Mouse (Mus musculus) CD4-positive naive resting alpha-beta T cell, adult 57 days (primary cell): Measurements from ENCODE around the gene Rab3gap1. TPM values are rescaled to one million over a fixed set of nuclear protein-coding genes. Genes with fewer than 3 reads are reported as not detected.

Experiments used
- total RNA-seq: library from RNA; stranded (reverse); gene quantifications from one replicate; pipeline ENCODE4 v1.2.4, GENCODE M21; 2023

Gene Rab3gap1
- total RNA-seq, result 66.3 TPM

DNA sequence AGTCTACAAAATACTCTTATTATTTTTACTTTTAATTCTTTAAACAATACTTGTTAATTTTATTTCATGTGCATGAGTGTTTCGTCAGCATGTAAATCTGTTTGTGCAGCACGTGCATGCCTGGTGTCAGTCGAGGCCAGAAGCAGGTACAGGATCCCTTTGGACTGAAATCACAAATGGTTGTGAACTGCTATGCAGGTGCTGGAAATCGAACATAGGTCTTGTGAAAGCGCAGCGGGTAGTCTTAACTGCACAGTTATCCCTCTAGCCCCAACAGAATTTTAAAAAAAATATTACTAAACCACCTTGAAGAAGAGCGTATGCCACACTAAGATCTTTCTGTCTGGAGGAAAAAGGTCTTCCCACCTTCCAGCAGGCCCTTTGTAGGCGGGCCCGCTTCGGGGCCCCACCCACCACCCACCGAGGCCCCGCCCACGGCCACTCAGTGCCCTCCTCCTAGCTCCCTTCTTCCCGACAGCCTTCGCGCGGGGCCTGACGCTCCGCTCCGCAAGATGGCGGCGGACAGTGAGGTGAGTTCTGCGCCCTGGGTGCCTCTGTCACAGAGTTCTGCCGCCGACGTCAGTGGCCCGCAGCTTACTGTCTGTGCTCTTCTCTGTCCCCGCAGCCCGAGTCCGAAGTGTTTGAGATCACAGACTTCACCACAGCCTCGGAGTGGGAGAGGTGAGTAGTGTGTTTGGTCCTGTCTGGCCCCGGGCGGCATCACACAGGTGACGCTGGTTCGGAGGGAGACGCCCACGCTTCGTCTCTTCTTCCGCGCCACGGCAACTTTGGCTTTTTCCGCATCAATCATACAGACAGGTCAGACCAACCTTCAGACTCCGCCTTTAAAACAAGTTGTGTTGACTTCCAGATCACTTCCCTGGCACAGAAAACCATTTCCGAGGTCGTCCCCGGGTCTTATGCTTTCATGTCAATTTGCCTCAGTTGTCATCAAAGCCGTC lies at the start of gene Rab3gap1:
Rab3gap1 (plus strand) TSS at position 474 of the 962 bp plus-strand sequence.

DNA sequence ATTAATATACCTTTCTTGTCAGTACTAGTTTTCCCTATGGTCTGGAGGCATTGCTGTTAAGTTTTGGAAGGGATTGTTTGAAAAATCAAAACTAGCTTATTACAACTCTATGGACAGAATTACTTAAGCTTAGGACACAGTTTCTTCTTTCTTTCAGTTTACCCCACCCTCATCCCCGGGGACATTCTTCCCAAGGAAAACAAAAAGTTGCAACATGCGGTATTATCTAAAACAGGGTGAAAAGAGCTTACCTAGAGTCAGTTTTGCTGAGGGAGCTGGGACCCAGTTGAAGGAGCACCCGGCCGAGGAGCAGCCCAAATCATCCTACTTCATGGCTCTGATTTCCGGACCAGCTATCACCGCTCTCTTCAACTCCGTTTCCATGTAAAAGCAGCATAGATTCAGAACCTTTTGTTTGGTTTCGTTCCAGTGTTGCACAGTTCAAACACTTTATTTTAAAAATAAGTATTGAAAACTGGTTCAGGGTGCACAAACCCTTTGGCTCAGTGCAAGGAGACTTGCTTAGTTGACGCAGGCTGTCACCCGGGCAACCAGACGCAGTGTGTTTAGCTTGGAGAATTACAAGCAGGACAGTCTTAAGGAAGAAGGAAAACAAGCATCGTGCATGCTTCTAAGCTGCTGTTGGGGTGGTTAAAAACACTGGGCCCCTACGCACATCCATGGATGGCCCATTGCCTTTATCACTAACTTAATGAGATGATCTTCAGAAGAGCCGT lies 13.9 kb upstream of the Rab3gap1 start, which contains the start of gene Map3k19:
Map3k19 (minus strand) TSS at position 546 of the 737 bp plus-strand sequence.

Other genes starting within 250 kb of the Rab3gap1 start
- 1.7 TPM for gene Tmem163, start 189.2 kb upstream of the Rab3gap1 start, total RNA-seq
- not detected for gene Acmsd, start 139.4 kb upstream of the Rab3gap1 start, total RNA-seq
- gene Ccnt2, start 94.6 kb upstream of the Rab3gap1 start, total RNA-seq, result 95.7 TPM
- gene Map3k19, start 13.7 kb upstream of the Rab3gap1 start, total RNA-seq, result 0.62 TPM
- 1.7 TPM for gene Zranb3, start 234.3 kb downstream of the Rab3gap1 start, total RNA-seq
- 120 TPM for gene R3hdm1, start 234.5 kb downstream of the Rab3gap1 start, total RNA-seq